Mouse (Mus musculus) lung, embryonic 14.5 days (tissue): ENCODE measurements at regions not wholly inside any gene's neighbourhood (a gene's known extent, or its start where the extent isn't known, plus 50 kb on each side); places are given as distances from the start of the nearest gene placed in this dataset.
A peak's percentile ranks its signal among the peaks of the same experiment; 100 is the strongest.

ENCODE experiments used
- ATAC-seq: fragments of 200-750 bp; cut with Nextera tagmentation; 2 replicates; pipeline ENCODE4 v1.8.0; 2017; ENCODE audit warnings: mild to moderate bottlenecking, moderate TSS enrichment, moderate library complexity; ENCODE audit not compliant: insufficient read depth
- DNase-seq: peaks from one replicate; pipeline ENCODE4 v3.0.0-alpha.2; 2015
- H3K27ac ChIP-seq: fragments of 300-500 bp; sonication (generic); 2 replicates; pipeline ENCODE4 v1.5.1; 2014; ENCODE audit warnings: low read depth, mild to moderate bottlenecking, moderate library complexity
- H3K27me3 ChIP-seq: fragments of 300-500 bp; sonication (generic); 2 replicates; pipeline ENCODE4 v1.6.1; 2014; ENCODE audit warnings: low read length, control low read depth; ENCODE audit not compliant: insufficient read depth
- H3K36me3 ChIP-seq: fragments of 300-500 bp; sonication (generic); 2 replicates; pipeline ENCODE4 v1.6.1; 2014; ENCODE audit warnings: control low read depth; ENCODE audit not compliant: insufficient read depth
- H3K4me1 ChIP-seq: fragments of 300-500 bp; sonication (generic); 2 replicates; pipeline ENCODE4 v1.6.1; 2014; ENCODE audit warnings: antibody characterized with exemption, control low read depth; ENCODE audit not compliant: insufficient read depth
- H3K4me2 ChIP-seq: fragments of 300-500 bp; sonication (generic); 2 replicates; pipeline ENCODE4 v1.6.1; 2014; ENCODE audit warnings: mild to moderate bottlenecking
- H3K4me3 ChIP-seq: fragments of 300-500 bp; sonication (generic); 2 replicates; pipeline ENCODE4 v1.5.1; 2014; ENCODE audit warnings: low read depth, low read length
- H3K9ac ChIP-seq: fragments of 300-500 bp; sonication (generic); 2 replicates; pipeline ENCODE4 v1.6.1; 2014
- H3K9me3 ChIP-seq: fragments of 300-500 bp; sonication (generic); 2 replicates; pipeline ENCODE4 v1.6.1; 2016; ENCODE audit warnings: low read depth, low read length, control low read depth
- CTCF ChIP-seq: IDR thresholded peaks from 2 replicates; pipeline ENCODE4 v1.5.1; 2016; ENCODE audit warnings: antibody characterized with exemption, low read depth
- WGBS: fragments of 180-500 bp; shearing (Covaris S2); extraction: QIAGEN DNeasy Blood & Tissue Kit; methylation state at CpG from one replicate; pipeline ENCODE4 v1.1.7; 2014; 5-methylcytosine and 5-hydroxymethylcytosine counted together

- no peak for ATAC-seq
- WGBS, result 83% methylated on average over 2 of the region's 2 CpGs
- TF ChIP-seq CTCF, result no peak
- H3K27me3 ChIP-seq, result no peaks in the 10 kb centered on the region
- H3K9me3 ChIP-seq, result no peaks in the 10 kb centered on the region
- DNase-seq, result no peak
- no peak overlapping the region for H3K4me2 ChIP-seq
- H3K36me3 ChIP-seq, result no peaks in the 10 kb centered on the region
- no peak overlapping the region for H3K4me3 ChIP-seq
- no peak overlapping the region for H3K9ac ChIP-seq
- no peaks in the 10 kb centered on the region for H3K4me1 ChIP-seq
- H3K27ac ChIP-seq, result no peak overlapping the region
Observed at GRCm38 (mm10) chr2:79135986-79136385, 119.2 kb upstream of the Itga4 start.

GRCm38 (mm10) chr2:79136619-79137458 is 118.4 kb upstream of the Itga4 start:
- no peak overlapping the region for H3K4me3 ChIP-seq
- no peak overlapping the region for H3K27ac ChIP-seq
- no peaks in the 10 kb centered on the region for H3K4me1 ChIP-seq
- no peak overlapping the region for H3K4me2 ChIP-seq
- H3K36me3 ChIP-seq, result no peaks in the 10 kb centered on the region
- no peak overlapping the region for H3K9ac ChIP-seq
- no peak for TF ChIP-seq CTCF
- no peak for ATAC-seq
- DNase-seq, result no peak
- no peaks in the 10 kb centered on the region for H3K27me3 ChIP-seq
- WGBS, result 81% methylated on average over 12 of the region's 12 CpGs
- H3K9me3 ChIP-seq, result no peaks in the 10 kb centered on the region

- no peak for TF ChIP-seq CTCF
- H3K27me3 ChIP-seq, result no peaks in the 10 kb centered on the region
- no peak overlapping the region for H3K9ac ChIP-seq
- H3K4me2 ChIP-seq, result no peak overlapping the region
- H3K36me3 ChIP-seq, result no peaks in the 10 kb centered on the region
- DNase-seq, result peak; percentile 43
- no peaks in the 10 kb centered on the region for H3K4me1 ChIP-seq
- 18% methylated on average over 6 of the region's 6 CpGs for WGBS
- no peak overlapping the region for H3K4me3 ChIP-seq
- no peak for ATAC-seq
- no peak overlapping the region for H3K27ac ChIP-seq
- H3K9me3 ChIP-seq, result no peaks in the 10 kb centered on the region
Observed at GRCm38 (mm10) chr2:79137694-79138171, 117.5 kb upstream of the Itga4 start.

- Histone ChIP-seq H3K4me3 (no peak overlapping the region), H3K4me1 (no peaks in the 10 kb centered on the region), H3K27ac (no peak overlapping the region), H3K36me3 (no peaks in the 10 kb centered on the region), H3K4me2 (no peak overlapping the region), H3K9me3 (no peaks in the 10 kb centered on the region), H3K27me3 (no peaks in the 10 kb centered on the region), H3K9ac (no peak overlapping the region)
- ATAC-seq (no peak), DNase-seq (no peak)
- TF ChIP-seq CTCF, result no peak
- 81% methylated on average over 8 of the region's 8 CpGs for WGBS
Observed at GRCm38 (mm10) chr2:79138368-79139109, 116.7 kb upstream of the Itga4 start.

GRCm38 (mm10) chr2:79141961-79142360 is 113.3 kb upstream of the Itga4 start:
- no peaks in the 10 kb centered on the region for H3K27me3 ChIP-seq
- no peak overlapping the region for H3K9ac ChIP-seq
- no peak overlapping the region for H3K4me3 ChIP-seq
- DNase-seq, result peak; percentile 64
- no peaks in the 10 kb centered on the region for H3K36me3 ChIP-seq
- H3K4me2 ChIP-seq, result no peak overlapping the region; the same call in 1 of the 2 replicates
- WGBS, result 15% methylated on average over 7 of the region's 7 CpGs
- peak; percentile 31; the same call in 1 of the 2 replicates for ATAC-seq
- H3K4me1 ChIP-seq, result no peaks in the 10 kb centered on the region
- no peaks in the 10 kb centered on the region for H3K9me3 ChIP-seq
- TF ChIP-seq CTCF, result no peak
- no peak overlapping the region for H3K27ac ChIP-seq

- Histone ChIP-seq H3K27ac (no peak overlapping the region), H3K4me2 (no peak overlapping the region), H3K36me3 (no peaks in the 10 kb centered on the region), H3K9me3 (no peaks in the 10 kb centered on the region), H3K9ac (no peak overlapping the region), H3K27me3 (no peaks in the 10 kb centered on the region), H3K4me3 (no peak overlapping the region), H3K4me1 (no peaks in the 10 kb centered on the region)
- no peak for TF ChIP-seq CTCF
- DNase-seq (no peak), ATAC-seq (no peak)
- 82% methylated on average over 3 of the region's 3 CpGs for WGBS
Observed at GRCm38 (mm10) chr2:79143196-79143595, 112.0 kb upstream of the Itga4 start.

- WGBS, result 58% methylated on average over 1 of the region's 1 CpGs
- H3K9ac ChIP-seq, result no peak overlapping the region
- DNase-seq, result no peak
Observed at GRCm38 (mm10) chr2:79145897-79146296, 109.3 kb upstream of the Itga4 start.

More at GRCm38 (mm10) chr2:79145897-79146296, 109.3 kb upstream of the Itga4 start:
- Histone ChIP-seq H3K4me1 (peaks cover 9% of the 10 kb centered on the region), H3K36me3 (no peaks in the 10 kb centered on the region), H3K27ac (no peak overlapping the region), H3K4me2 (no peak overlapping the region), H3K27me3 (no peaks in the 10 kb centered on the region), H3K9me3 (no peaks in the 10 kb centered on the region), H3K4me3 (no peak overlapping the region)
- no peak for TF ChIP-seq CTCF
- ATAC-seq, result no peak
